Mouse (Mus musculus) hindlimb bud, embryonic 11.5 days (tissue): ENCODE measurements around the gene Cd79a.

Experiments
- DNase-seq: peaks from one replicate; pipeline ENCODE4 v3.0.0-alpha.2; 2012; ENCODE audit warnings: low read depth, low spot score; ENCODE audit errors: extremely low spot score

Cd79a gene

DNA sequence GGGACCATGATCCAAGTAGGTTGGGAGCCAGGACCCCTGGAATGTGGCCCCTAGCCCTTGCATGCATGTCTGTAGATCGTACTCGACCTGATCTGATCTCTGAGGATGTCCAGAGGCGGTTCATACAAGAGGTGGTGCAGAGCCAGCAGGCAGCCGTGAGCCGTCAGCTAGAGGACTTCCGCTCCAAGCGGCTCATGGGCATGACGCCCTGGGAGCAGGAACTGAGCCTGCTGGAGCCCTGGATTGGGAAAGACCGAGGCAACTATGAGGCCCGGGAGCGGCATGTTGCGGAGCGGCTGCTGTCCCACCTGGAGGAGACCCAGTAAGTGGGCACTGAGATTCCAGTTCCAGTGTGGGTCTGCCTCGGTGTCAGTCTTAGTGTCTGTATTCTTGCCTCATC lies 15.3 kb downstream of the Cd79a start:
- no peak for DNase-seq

DNA sequence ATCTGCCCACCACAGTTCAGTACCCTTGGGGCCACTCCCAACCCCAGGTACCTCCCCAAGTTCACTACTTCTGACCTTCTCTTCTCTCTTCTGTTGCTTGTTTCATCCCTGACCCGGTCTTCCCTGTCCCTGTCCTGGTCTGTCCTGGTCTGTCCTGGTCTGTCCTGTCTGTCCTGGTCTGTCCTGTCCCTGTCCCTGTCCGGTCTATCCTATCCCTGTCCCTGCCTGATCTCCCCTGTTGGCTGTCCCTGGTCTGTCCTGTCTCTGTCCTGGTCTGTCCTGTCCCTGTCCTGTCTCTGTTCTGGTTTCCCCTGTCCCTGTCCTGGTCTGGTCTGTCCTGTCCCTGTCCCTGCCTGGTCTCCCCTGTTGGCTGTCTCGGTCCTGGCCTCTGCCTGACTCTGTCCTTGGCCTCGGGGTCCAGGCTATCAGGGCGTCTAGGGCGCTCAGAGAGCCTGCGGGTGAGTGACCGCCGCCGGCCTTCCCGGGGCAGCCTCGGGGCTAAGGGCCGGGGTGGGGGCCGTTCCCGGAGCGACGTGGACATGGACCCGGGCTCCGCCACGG lies 21.7 kb downstream of the Cd79a start:
- DNase-seq, result no peak

DNA sequence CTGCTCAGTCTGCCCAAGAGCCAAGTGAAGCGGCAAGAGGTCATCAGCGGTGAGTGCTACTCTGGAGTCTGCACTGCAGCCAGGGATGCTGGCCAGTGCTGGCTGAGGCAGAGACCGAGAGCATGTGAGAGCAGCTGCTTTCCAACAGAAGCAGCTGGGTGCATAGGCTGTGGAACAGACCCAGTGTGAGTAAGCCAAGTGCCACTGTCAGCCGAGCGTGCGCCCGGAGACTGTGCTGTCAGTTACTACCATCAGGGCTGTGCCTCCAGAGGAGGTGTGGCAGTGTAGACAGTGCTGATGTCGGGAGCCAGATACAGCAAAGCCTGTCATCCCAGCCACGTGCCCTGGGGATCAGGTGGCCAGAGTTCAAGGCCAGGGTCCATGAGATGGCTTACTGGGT lies 22.5 kb downstream of the Cd79a start:
- DNase-seq, result no peak

DNA sequence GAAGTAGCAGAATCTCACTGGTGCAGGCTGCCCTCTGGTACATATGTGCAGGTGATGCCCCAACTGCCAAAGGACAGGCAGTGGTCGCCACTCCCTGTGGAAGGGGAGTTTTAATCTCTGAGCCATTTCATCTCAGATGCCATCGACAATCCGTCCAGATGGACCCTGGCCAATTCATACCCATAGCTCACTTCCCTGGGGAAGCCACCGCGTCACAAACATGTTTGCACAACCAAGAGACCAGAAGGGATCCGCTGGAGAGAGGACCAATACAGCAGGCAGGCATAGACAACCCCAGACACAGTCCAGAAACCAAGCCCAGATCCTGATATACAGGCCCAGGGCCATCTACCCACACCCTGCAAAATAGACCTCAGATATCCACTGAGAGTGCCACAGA lies 33.3 kb downstream of the Cd79a start:
- DNase-seq, result no peak

DNA sequence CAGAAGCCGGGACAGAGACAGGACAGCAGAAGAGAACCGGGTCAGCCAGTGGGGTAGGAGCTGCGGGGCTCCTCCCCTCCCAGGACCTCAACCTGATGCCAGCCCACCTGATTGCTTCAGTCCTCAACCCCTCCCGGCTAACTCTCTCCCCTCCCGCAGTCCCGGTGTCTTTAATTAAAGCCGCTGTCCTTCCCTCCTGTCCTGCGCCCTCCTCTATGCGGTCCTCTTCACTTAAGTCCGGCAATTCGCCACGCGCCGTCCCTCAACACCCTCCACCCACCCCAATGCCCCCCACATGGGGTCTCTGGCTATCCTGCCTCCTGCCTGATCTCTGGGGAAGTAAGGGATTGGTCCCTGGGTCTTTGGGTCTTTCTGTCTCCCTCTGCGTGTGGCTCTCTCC lies 34.5 kb downstream of the Cd79a start:
- DNase-seq, result no peak

DNA sequence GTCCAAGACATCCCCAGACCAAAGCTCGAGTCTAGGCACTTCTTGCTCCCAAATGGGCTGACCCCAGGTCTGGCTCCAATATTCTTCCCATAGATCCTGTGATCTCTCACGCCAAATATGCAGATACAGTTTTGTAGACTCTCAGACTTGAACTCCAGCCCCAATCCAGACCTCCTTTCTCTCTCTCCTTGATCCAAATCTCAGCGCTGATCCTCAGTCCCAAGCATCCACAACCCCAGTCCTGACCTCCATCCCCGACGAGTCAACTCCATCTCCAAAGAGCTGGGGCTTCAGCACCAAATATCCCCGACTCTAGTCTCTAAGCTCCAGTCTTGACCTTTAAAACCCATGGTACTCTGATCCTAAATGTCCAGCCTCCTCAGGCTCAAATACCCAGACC lies 46.5 kb downstream of the Cd79a start:
- DNase-seq, result no peak

DNA sequence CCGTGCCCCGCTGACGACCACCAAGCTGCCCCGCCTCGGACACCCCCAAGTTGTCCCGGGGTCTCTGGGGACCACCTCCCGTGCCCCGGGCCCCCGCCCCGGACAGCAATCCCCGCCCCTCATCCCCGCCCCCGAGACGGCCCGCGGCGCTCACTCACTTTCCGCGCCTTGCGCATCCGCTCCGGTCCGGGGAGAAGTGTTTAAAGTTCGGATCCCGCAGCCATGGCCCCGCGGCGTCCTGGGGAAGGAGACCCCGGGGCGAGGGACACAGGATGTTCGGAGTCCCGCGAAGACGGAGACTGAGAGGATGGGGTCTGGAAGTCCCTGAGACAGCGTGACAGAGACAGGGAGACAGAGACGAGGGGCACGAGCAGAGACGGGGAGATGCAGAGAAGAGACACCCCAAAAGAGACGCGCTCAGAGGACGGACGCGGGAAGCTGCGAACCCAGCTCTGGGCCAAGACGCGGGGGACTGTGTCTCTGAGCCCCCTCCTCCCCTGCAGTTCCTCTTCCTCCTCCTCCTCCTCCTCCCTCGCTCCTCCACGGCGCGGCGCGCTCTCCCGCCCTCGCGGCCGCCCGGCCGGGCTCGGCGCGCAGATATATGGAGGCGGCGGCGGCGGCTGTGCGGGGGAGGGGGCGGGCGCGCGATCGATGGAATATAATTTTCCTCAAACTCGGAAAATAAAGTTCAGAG lies 47.2 kb downstream of the Cd79a start, which contains the start of gene Gm4881:
TSS of gene Gm4881 (minus strand) at position 238 of the 694 bp plus-strand sequence.
- DNase-seq, result no peak

DNA sequence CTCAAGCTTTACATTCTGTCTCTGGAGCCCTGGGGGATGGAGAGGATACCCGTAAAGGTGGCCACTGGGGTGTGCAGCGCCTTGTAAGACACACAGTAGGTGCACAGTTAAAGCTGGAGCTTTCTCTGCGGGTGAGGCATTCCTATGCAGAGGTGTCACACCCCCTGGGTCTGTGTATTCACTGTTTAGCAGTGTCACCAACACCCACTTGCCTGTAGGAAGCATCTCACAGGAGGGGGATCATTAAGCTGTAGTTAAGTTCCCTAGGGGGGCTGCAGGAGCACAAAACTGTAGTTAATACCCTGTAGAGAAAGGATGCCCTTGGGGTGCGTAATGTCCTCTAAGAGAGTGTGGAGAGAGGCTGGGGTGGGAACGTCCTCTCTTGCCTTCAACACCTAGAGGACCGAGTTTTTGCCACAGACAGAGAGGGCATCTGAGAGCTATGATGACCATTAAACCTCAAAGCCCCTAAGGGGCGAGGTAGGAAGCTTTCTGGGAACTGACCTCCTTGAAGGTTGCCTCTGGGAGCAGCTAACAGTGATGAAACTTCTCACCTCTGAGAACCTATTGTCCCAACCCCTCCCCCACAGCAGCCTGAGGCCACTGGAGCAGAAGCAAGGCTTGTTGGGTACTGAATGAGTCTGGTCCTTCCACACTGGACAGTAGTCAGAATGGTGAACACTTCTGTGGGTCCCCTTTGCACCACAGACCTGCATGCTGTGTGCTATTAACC lies 50.3 kb downstream of the Cd79a start:
- no peak for DNase-seq

DNA sequence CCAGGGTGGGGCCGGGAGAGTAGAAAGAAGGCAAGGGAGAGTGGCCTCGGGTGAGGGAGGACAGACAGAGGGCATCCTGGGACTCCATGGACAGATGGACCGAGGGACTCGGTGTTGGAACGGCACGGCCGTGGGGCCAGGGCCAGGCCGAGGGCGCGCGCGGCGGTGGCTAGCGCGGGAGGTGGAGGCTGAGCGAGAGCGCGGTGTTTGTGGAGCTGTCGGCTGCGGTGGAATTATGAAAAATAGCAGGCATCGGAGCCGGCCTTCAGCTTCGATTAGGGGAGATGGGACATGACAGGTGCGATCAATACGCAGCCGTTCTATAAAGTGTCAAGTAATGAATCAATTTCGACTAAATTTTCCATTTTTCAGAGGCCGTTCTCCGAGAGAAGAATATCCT lies 51.6 kb downstream of the Cd79a start:
- DNase-seq, result no peak

DNA sequence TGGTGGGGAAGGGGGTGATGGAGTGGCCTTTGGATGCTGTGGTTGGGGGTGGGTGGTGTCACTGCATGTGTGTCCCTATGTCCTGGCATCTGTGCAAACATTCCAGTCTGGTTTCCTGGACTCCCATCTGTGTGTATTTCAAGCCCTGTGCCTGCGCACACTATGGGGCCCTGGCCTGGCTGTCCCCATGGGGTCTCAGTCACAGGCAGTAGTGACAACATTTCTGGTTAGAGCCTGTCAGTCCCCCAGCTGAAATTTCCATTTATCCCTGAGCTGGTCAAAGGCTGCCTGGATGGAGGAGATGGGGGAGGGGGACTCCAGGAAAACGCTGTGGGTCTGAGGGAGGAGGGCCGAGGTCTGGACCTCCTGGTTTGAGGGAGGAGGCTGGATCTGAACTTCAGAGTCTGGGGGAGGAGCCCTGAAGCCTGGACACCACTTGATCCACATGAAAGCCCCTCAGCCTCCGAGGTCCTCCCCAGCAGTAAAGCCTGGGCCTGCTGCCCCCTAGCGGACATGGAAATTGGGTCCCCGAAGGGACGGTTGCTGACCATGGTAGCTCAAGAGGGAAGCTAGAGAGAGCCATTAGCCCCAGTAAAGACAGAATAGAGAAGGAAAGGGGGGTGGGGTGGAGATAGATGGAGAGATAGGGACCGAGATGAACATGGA lies 52.9 kb downstream of the Cd79a start:
- peak; percentile 67 for DNase-seq
